Mouse (Mus musculus) ovary, adult 18-20 months (tissue): ENCODE measurements around the gene Mgat4d.
"Not testable (repeated sequence)": the region's sequence is repeated elsewhere in the genome, so short reads cannot be mapped to it uniquely, and the experiment has no call there.

Source experiments
- DNase-seq: peaks from one replicate; pipeline ENCODE4 v3.0.0; 2022; ENCODE audit warnings: low spot score, mixed read lengths

The Mgat4d gene

DNA sequence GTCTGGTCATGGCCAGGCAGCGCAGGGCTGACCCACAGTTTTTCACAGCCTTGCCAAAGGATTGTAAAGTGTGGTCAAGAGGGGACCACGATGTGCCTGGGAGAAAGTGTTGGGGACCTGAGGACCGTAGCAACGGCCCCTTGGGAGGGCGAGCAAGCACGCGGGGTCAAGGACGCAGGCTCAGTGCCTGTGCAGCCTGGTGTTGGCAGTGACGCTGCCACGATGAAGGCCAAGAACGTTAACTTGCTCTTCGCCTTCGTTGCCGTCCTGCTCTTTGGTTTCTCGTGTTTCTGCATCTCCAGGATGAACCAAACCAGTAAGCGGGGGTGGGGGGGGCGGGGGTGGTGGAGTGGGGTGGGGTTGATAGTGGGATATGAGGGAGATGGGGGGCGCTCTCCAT is at the start of gene Mgat4d:
Mgat4d (plus strand) TSS at position 209 of the 400 bp plus-strand sequence.
- DNase-seq, result no peak

- DNase-seq, result no peak
Observed at GRCm38 (mm10) chr8:83300135-83300534, 48.1 kb upstream of the Mgat4d start.

DNA sequence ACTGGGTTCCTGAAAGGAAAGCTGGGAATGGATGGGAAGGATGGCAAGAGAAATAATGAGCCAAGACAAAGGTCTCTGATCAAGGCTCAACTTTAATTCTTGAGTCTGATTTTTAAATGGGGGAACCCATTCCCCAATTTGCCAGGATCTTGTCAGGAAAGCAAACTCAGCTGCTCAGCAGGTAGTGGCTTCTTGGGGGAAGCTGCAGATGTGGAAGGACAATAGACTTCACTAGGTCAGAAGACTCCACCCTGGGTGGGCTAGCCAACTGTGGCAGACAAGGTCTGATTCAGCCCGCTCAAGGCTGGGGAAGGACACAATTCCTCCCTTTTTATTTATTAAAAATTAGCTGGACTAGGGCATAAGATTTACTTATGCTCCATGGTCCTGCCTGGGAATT is 43.3 kb upstream of the Mgat4d start:
- DNase-seq, result no peak

GRCm38 (mm10) chr8:83309836-83310235 is 38.4 kb upstream of the Mgat4d start:
- DNase-seq, result no peak

GRCm38 (mm10) chr8:83315084-83315483 is 33.2 kb upstream of the Mgat4d start:
- DNase-seq, result not testable (repeated sequence)

DNA sequence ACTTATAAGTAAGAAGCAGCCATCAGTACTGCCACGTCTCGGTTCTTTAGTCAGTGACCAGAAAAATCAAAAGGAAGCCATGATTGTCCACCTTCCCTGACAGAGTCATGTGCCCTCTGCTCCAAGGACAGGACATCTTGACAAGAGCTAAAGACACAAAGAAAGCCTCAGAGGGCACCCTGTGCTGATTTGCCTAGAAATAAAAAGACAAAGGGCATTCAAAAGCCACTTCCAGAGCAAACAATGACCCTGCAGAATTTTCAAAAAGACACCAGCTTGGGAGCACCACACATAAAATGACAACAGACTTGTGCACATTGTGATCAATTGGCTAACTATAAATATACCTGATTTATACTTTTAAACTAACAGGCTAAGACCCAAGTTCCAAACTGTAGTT is 32.6 kb upstream of the Mgat4d start:
- no peak for DNase-seq

DNA sequence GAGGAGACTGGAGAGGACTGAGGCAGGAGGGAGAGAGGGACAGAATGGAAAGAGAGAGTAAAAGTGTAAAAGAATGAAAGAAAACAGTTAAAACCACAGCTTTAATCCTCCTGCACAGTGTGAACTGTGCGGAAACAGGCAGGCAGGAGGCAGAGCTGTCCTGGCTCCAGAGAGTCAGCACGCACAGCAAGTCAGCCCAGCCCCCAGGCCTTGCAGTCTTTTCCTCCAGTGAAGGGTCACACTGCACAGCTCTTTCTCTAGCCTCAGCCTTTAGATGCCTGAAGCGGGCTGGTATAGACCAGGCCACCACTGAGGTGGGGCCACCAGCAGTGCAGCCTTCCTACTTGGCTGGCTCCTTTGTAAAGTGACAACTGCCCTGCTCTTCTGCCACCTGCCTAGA is 27.7 kb upstream of the Mgat4d start:
- DNase-seq, result no peak

- DNase-seq, result no peak
Observed at GRCm38 (mm10) chr8:83322374-83322773, 25.9 kb upstream of the Mgat4d start.

DNA sequence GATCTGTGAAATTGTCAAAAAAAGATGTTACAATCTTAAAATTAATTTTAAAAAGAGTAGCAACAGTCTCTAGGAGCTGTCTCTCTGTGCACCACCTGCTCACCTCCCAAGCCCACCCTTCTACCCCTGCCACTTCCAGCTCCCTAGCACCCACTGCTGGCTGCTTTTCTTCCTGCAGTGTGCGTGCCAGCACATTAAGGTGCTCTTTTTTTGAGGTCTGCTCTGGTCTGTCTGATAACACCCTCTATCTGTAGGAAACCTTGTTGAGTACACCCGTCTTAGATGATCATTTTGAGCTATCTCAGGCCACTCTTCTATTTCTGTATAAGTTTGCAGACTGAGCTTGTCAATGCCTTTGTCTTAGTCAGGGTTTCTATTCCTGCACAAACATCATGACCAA is 25.2 kb upstream of the Mgat4d start:
- no peak for DNase-seq

GRCm38 (mm10) chr8:83327889-83328288 is 20.4 kb upstream of the Mgat4d start:
- no peak for DNase-seq

DNA sequence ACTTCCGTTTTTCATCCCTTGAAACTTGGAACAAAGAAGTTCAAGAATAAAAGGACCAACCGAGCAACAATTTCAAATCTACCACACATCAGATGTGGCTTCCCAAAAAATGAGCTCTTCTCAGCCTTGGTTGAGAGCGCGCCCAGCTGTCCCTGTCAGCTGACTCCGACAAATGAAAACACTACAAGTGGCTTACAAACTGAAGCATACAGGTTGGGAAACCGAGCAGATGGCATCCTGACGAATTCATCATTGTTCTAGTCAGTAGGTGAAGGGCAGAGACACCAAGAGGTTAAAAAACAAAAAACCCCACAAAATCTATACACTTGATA is 16.7 kb upstream of the Mgat4d start:
- no peak for DNase-seq

DNA sequence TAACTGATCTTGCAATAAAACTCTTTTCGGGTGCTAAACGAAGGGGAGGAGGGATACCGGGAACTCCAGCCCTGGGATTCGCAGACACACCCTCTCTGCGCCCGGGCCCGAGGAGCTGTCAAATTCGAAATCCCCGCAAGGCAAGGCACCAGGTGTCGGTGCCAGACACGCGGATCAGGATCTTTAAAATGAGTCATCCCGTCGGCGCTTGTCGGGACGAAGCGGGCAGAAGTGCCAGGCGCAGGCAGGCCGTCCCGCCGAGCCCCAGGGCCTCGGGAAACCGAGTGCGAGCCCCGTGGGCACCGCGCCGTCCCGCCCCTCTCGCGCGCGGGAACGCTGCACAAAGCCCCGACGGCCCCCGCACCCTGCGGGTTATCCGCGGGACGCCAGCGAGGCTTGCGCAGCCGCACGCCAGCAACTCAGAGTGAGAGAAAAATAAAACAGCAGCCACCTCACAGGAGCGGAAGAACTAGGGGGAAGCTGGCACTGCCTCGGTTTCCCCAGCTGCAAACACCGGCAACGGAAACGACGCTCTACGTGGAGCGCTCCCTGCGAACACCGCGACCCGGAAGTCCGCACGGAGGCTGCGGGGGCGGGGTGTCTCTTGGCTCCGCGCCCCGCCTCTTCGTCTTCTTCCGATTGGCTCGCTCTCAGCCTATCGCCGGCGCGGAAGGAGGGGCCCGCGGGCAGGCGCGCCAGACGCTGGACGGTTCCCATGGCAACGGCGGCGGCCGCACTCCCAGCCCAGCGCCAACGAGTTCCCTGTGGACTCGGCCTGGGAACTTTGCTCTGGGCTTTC is 16.2 kb upstream of the Mgat4d start, which contains the start of gene Elmod2:
Elmod2 (minus strand) TSS at position 588 of the 799 bp plus-strand sequence.
- DNase-seq, result peak; percentile 95

DNA sequence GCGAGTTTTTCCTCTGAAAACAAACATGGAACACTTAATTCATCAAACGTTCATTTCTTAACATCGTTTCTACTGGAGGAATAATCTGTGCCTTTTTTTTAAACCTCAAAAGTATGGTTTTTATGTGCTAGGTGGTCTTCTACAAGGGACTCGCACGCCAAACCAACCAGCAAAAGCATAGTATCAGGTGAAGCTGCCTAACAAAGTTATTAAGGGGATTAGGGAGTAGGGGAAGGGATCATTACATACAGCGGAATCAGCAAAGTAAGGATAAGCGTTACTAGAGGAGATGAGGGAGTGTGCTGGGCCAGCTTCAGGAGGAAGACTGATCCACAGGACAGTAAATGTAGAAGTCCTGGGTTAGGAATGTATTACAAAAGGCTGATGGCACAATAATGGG is 15.4 kb upstream of the Mgat4d start:
- DNase-seq, result no peak

DNA sequence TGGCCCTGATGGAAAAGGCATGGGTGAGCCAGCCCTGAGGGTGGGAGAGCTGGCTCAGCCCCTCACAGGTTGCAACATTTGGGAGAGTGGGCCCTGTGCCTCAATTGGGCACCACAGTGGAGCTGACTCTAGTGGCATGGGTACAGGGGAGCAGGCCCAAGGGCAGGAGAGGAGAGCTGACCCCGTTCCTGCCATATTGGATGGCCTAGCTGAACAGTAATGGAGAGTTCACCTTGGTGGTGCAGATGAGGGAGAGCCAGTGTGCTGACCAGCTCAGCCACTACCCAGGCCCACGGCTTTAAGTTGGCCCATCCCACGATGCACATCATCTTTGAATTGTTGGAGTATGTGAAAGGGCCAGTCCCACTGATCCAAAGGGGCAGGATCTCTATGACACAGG is 6.2 kb upstream of the Mgat4d start:
- no peak for DNase-seq

DNA sequence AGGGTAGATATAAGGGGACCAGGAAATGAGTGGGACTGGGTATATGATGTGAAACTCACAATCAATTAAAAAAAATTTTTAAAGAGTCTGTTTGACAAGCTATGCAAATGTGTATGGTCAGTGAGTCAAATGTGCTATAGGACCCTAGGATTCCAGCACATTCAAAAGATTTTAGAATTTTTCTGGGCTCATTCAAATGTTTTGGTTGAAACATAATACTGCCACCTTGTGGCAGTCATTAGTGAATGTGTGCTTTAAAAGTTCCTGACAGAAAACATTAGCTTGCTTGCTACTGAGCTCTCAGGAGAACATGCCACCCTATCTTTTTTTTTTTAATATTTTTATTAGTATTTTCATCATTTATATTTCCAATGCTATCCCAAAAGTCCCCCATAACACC is 5.6 kb upstream of the Mgat4d start:
- DNase-seq, result no peak

GRCm38 (mm10) chr8:83351315-83351714 is 3.0 kb downstream of the Mgat4d start:
- DNase-seq, result no peak

GRCm38 (mm10) chr8:83363156-83363769 is 15.0 kb downstream of the Mgat4d start:
- DNase-seq, result no peak

- DNase-seq, result no peak
Observed at GRCm38 (mm10) chr8:83377231-83377630, 29.0 kb downstream of the Mgat4d start.

GRCm38 (mm10) chr8:83380141-83380540 is 31.9 kb downstream of the Mgat4d start:
- no peak for DNase-seq

DNA sequence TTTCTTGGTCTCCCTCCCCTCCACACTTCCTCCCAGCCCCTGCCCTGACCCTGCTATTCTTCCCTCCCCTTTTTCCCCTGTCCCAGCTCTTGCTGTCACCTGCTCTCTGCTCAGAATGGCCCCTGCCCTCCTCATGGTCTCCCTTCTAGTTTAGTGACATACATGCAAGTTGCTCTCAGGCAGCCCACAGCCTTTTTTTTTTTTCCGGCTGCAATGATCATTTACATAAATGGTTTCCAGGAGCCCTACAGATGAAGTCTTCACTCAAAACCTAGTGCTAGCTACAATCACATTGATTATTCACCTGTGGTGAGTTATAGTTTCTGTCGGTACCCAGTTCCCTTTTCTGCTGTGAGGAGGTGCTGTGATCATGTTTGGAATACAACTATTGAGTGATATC is 32.7 kb downstream of the Mgat4d start:
- DNase-seq, result no peak

GRCm38 (mm10) chr8:83382850-83383249 is 34.6 kb downstream of the Mgat4d start:
- no peak for DNase-seq

- DNase-seq, result no peak
Observed at GRCm38 (mm10) chr8:83389316-83390005, 41.2 kb downstream of the Mgat4d start, which contains the start of gene Clgn. Gene Clgn, plus strand, starts transcription at chr8:83389867.
